Mouse (Mus musculus) small intestine, adult 2 months (tissue): Measurements from ENCODE around the gene Eif3c.

Experiments
- CTCF ChIP-seq: fragments of 200-500 bp; IDR thresholded peaks from 2 replicates; pipeline ENCODE4 v1.5.1; 2012; ENCODE audit warnings: low read depth, mild to moderate bottlenecking, control low read depth, inconsistent platforms, low read length, moderate library complexity, mixed read lengths; ENCODE audit not compliant: insufficient replicate concordance, insufficient read length; ENCODE audit errors: extremely low read depth
- POLR2A ChIP-seq: fragments of 200-500 bp; IDR thresholded peaks from 2 replicates; pipeline ENCODE4 v1.6.1; 2012; ENCODE audit warnings: low read depth, mild to moderate bottlenecking, control low read depth, inconsistent platforms, low read length, moderate library complexity

GRCm38 (mm10) chr7:126528166-126528577, 38.0 kb downstream of the Eif3c start:
- TF ChIP-seq POLR2A (no peak), CTCF (peak; percentile 23; the same call in 1 of the 2 replicates)
